In genomic region chr7:35772347-35772746, GRCm38 (mm10) we compare ENCODE assay signal across 7 mouse cellular contexts.
"Had no signal": no experiment of that assay in that cellular context is flagged by ENCODE, and none has a peak within 500 bp of the region (broad histone marks: within the 10 kb centered on the region; RNA-seq: fewer than 3 reads in every experiment).

No protein-coding gene starts in this region.

- DNase-seq: lung, adult 2 months; lung, postnatal 14 days; lung, postnatal 36 days; right cerebral cortex, postnatal 14 days; thymus, adult 2 months; thymus, postnatal 25 days; thymus, postnatal 4 days had no signal
